Mouse (Mus musculus) midbrain, postnatal 0 days (tissue): ENCODE data around the gene Gfm2. TPM values are rescaled to one million over a fixed set of nuclear protein-coding genes. Genes with fewer than 3 reads are reported as not detected.

Source experiments
- ATAC-seq: fragments of 200-750 bp; cut with Nextera tagmentation; 2 replicates; pipeline ENCODE4 v1.8.0; 2017; ENCODE audit warnings: moderate number of reproducible peaks, mild to moderate bottlenecking, moderate TSS enrichment, moderate library complexity; ENCODE audit not compliant: low FRiP score
- DNase-seq: peaks from one replicate; pipeline ENCODE4 v3.0.0-alpha.2; 2015; ENCODE audit warnings: low spot score
- H3K27ac ChIP-seq: fragments of 300-500 bp; sonication (generic); 2 replicates; pipeline ENCODE4 v1.5.1; 2014; ENCODE audit warnings: low read depth, mild to moderate bottlenecking, low read length, mixed read lengths
- H3K27me3 ChIP-seq: fragments of 300-500 bp; sonication (generic); 2 replicates; pipeline ENCODE4 v1.6.1; 2014; ENCODE audit warnings: low read length, control low read depth, mixed read lengths; ENCODE audit not compliant: insufficient read depth
- H3K36me3 ChIP-seq: fragments of 300-500 bp; sonication (generic); 2 replicates; pipeline ENCODE4 v1.6.1; 2014; ENCODE audit warnings: low read length, control low read depth, mixed read lengths; ENCODE audit not compliant: insufficient read depth
- H3K4me1 ChIP-seq: fragments of 300-500 bp; sonication (generic); 2 replicates; pipeline ENCODE4 v1.6.1; 2014; ENCODE audit warnings: mild to moderate bottlenecking, control low read depth, antibody characterized with exemption, low read length, mixed read lengths; ENCODE audit not compliant: insufficient read depth
- H3K4me2 ChIP-seq: fragments of 300-500 bp; sonication (generic); 2 replicates; pipeline ENCODE4 v1.6.1; 2014; ENCODE audit warnings: low read depth, mild to moderate bottlenecking, low read length, mixed read lengths; ENCODE audit not compliant: poor library complexity, severe bottlenecking
- H3K4me3 ChIP-seq: fragments of 300-500 bp; sonication (generic); 2 replicates; pipeline ENCODE4 v1.5.1; 2014; ENCODE audit warnings: low read depth, mild to moderate bottlenecking, low read length, moderate library complexity
- H3K9ac ChIP-seq: fragments of 300-500 bp; sonication (generic); replicated peaks from 2 replicates; pipeline ENCODE4 v1.6.1; 2014; ENCODE audit warnings: mild to moderate bottlenecking, low read length, moderate library complexity, mixed read lengths; ENCODE audit not compliant: poor library complexity, severe bottlenecking
- H3K9me3 ChIP-seq: fragments of 300-500 bp; sonication (generic); 2 replicates; pipeline ENCODE4 v1.6.1; 2016; ENCODE audit warnings: low read length, control low read depth
- CTCF ChIP-seq: IDR thresholded peaks from 2 replicates; pipeline ENCODE4 v1.5.1; 2016; ENCODE audit warnings: antibody characterized with exemption, mild to moderate bottlenecking
- WGBS: fragments of 180-500 bp; shearing (Covaris S2); extraction: QIAGEN DNeasy Blood & Tissue Kit; methylation state at CpG from one replicate; pipeline ENCODE4 v1.1.7; 2014; 5-methylcytosine and 5-hydroxymethylcytosine counted together
- polyA plus RNA-seq: library from polyadenylated mRNA; unstranded; fragments of >200 nt; fragmentation: Nextera tagmentation; extraction: Ambion mirVana; gene quantifications from 2 replicates; pipeline ENCODE4 v1.2.1, GENCODE M21; 2015
- total RNA-seq: library from RNA; depleted of rRNA; stranded (reverse); fragments of >200 nt; gene quantifications from 2 replicates; pipeline ENCODE4 v1.2.3, GENCODE M21; 2014

Gene Gfm2
- total and polyA plus RNA-seq, 2 experiments from 2014 or later: 23.1 to 24.1 TPM

- peak overlapping the region; percentile 51 for H3K4me2 ChIP-seq
- H3K9me3 ChIP-seq: no peaks in the 10 kb centered on the region
- ATAC-seq (peak; percentile 77), DNase-seq (peak; percentile 86)
- H3K36me3 ChIP-seq: no peaks in the 10 kb centered on the region
- H3K4me1 ChIP-seq: no peaks in the 10 kb centered on the region
- no peak overlapping the region for H3K27ac ChIP-seq
- H3K9ac ChIP-seq: no peak overlapping the region
- 13% methylated on average over 18 of the region's 18 CpGs for WGBS
- peak; percentile 82 for TF ChIP-seq CTCF
- no peaks in the 10 kb centered on the region for H3K27me3 ChIP-seq
- peak overlapping the region; percentile 25; the same call in 1 of the 2 replicates for H3K4me3 ChIP-seq
Observed at GRCm38 (mm10) chr13:97205052-97205701, 67.4 kb downstream of the Gfm2 start.

GRCm38 (mm10) chr13:97206046-97206445, 68.3 kb downstream of the Gfm2 start:
- no peak overlapping the region for H3K4me3 ChIP-seq
- no peaks in the 10 kb centered on the region for H3K27me3 ChIP-seq
- ATAC-seq (no peak), DNase-seq (no peak)
- no peak overlapping the region for H3K27ac ChIP-seq
- no peak overlapping the region for H3K9ac ChIP-seq
- no peak overlapping the region for H3K4me2 ChIP-seq
- TF ChIP-seq CTCF: no peak
- no peaks in the 10 kb centered on the region for H3K9me3 ChIP-seq
- 90% methylated on average over 2 of the region's 2 CpGs for WGBS
- no peaks in the 10 kb centered on the region for H3K4me1 ChIP-seq
- H3K36me3 ChIP-seq: no peaks in the 10 kb centered on the region

- TF ChIP-seq CTCF: no peak
- DNase-seq (no peak), ATAC-seq (no peak)
- H3K27ac ChIP-seq: no peak overlapping the region
- no peak overlapping the region for H3K4me3 ChIP-seq
- 78% methylated on average over 7 of the region's 7 CpGs for WGBS
- no peak overlapping the region for H3K9ac ChIP-seq
- no peaks in the 10 kb centered on the region for H3K9me3 ChIP-seq
- no peaks in the 10 kb centered on the region for H3K27me3 ChIP-seq
- no peak overlapping the region for H3K4me2 ChIP-seq
- no peaks in the 10 kb centered on the region for H3K4me1 ChIP-seq
- no peaks in the 10 kb centered on the region for H3K36me3 ChIP-seq
Observed at GRCm38 (mm10) chr13:97207472-97208111, 69.9 kb downstream of the Gfm2 start.

- H3K4me1 ChIP-seq: no peaks in the 10 kb centered on the region
- no peak overlapping the region for H3K4me3 ChIP-seq
- no peaks in the 10 kb centered on the region for H3K36me3 ChIP-seq
- no peaks in the 10 kb centered on the region for H3K9me3 ChIP-seq
- no peak for TF ChIP-seq CTCF
- no peak overlapping the region for H3K4me2 ChIP-seq
- H3K27ac ChIP-seq: no peak overlapping the region
- no peaks in the 10 kb centered on the region for H3K27me3 ChIP-seq
- ATAC-seq (no peak), DNase-seq (no peak)
- WGBS: 65% methylated on average over 7 of the region's 7 CpGs
- H3K9ac ChIP-seq: no peak overlapping the region
Observed at GRCm38 (mm10) chr13:97208112-97208478, 70.4 kb downstream of the Gfm2 start.

- Histone ChIP-seq H3K4me2 (no peak overlapping the region), H3K4me3 (no peak overlapping the region), H3K4me1 (no peaks in the 10 kb centered on the region), H3K9me3 (no peaks in the 10 kb centered on the region), H3K9ac (no peak overlapping the region), H3K27me3 (no peaks in the 10 kb centered on the region), H3K27ac (no peak overlapping the region), H3K36me3 (no peaks in the 10 kb centered on the region)
- ATAC-seq (no peak), DNase-seq (no peak)
- TF ChIP-seq CTCF: no peak
- WGBS: 65% methylated on average over 3 of the region's 3 CpGs
Observed at GRCm38 (mm10) chr13:97208500-97209010, 70.8 kb downstream of the Gfm2 start.

GRCm38 (mm10) chr13:97214583-97215268, 77.0 kb downstream of the Gfm2 start:
- Histone ChIP-seq H3K9me3 (no peaks in the 10 kb centered on the region), H3K4me3 (no peak overlapping the region), H3K27me3 (no peaks in the 10 kb centered on the region), H3K27ac (no peak overlapping the region), H3K9ac (no peak overlapping the region), H3K4me1 (no peaks in the 10 kb centered on the region), H3K4me2 (no peak overlapping the region), H3K36me3 (no peaks in the 10 kb centered on the region)
- DNase-seq (no peak), ATAC-seq (no peak)
- no peak for TF ChIP-seq CTCF
- 53% methylated on average over 3 of the region's 3 CpGs for WGBS
